Mouse (Mus musculus): ENCODE data around the gene Tsc2. TPM values are rescaled to one million over a fixed set of nuclear protein-coding genes. Genes with fewer than 3 reads are reported as not detected.

The Tsc2 gene
- polyA plus RNA-seq, 1 experiment: 51.1 TPM

DNA sequence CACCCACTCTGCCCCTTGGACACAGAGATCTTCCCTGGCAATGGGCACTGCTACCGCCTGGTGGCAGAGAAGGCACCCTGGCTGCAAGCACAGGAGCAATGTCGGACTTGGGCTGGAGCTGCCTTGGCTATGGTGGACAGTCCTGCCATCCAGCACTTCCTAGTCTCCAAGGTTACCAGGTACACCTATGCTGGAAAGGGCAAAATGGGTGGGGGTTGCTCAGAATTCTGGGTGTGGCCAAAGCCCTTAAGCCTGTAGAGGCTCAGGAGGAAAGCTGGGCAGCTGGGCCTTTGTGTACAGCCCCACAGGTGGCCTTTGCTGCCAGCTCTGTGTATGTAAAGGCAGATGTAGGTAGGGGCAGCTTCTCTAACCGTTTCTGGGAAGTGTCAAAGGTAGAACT, 66.6 kb downstream of the Tsc2 start:
- Histone ChIP-seq H3K4me1 (ENCODE audit: control insufficient read depth, insufficient read depth, low read length) (peaks cover 5% of the 10 kb centered on the region), H3K27me3 (ENCODE audit: control insufficient read depth, insufficient read depth, low read length, poor library complexity, severe bottlenecking) (no peaks in the 10 kb centered on the region), H3K36me3 (ENCODE audit: control insufficient read depth, insufficient read depth, low read length, poor library complexity, severe bottlenecking) (no peaks in the 10 kb centered on the region), H3K9ac (ENCODE audit: low read depth, poor library complexity, severe bottlenecking) (no peak overlapping the region), H3K27ac (ENCODE audit: insufficient read depth, low read length) (no peak overlapping the region), H3K4me3 (ENCODE audit: low read depth, low read length) (no peak overlapping the region), H3K9me3 (replicated peaks; ENCODE audit: control insufficient read depth, insufficient read depth, low read length, poor library complexity, severe bottlenecking) (no peaks in the 10 kb centered on the region)
- TF ChIP-seq CTCF (IDR thresholded peaks at IDR 0.05; ENCODE audit: low read depth, low read length): no peak
- no peak for TF ChIP-seq POLR2A (IDR thresholded peaks at IDR 0.05; ENCODE audit: insufficient read depth, low read length)
- 0 out of 2 replicates have a peak, but pooled peaks have one; percentile 61 for TF ChIP-seq EP300 (IDR thresholded peaks at IDR 0.05; ENCODE audit: insufficient read depth, low read depth, low read length)

GRCm38 (mm10) chr17:24565092-24565491, 67.3 kb downstream of the Tsc2 start:
- Histone ChIP-seq H3K9me3 (replicated peaks; ENCODE audit: control insufficient read depth, insufficient read depth, low read length, poor library complexity, severe bottlenecking) (no peaks in the 10 kb centered on the region), H3K27me3 (ENCODE audit: control insufficient read depth, insufficient read depth, low read length, poor library complexity, severe bottlenecking) (no peaks in the 10 kb centered on the region), H3K9ac (ENCODE audit: low read depth, poor library complexity, severe bottlenecking) (no peak overlapping the region), H3K4me3 (ENCODE audit: low read depth, low read length) (no peak overlapping the region), H3K4me1 (ENCODE audit: control insufficient read depth, insufficient read depth, low read length) (peaks cover 5% of the 10 kb centered on the region), H3K36me3 (ENCODE audit: control insufficient read depth, insufficient read depth, low read length, poor library complexity, severe bottlenecking) (no peaks in the 10 kb centered on the region), H3K27ac (ENCODE audit: insufficient read depth, low read length) (no peak overlapping the region)
- TF ChIP-seq EP300 (IDR thresholded peaks at IDR 0.05; ENCODE audit: insufficient read depth, low read depth, low read length): no peak
- TF ChIP-seq POLR2A (IDR thresholded peaks at IDR 0.05; ENCODE audit: insufficient read depth, low read length): no peak
- no peak for TF ChIP-seq CTCF (IDR thresholded peaks at IDR 0.05; ENCODE audit: low read depth, low read length)

DNA sequence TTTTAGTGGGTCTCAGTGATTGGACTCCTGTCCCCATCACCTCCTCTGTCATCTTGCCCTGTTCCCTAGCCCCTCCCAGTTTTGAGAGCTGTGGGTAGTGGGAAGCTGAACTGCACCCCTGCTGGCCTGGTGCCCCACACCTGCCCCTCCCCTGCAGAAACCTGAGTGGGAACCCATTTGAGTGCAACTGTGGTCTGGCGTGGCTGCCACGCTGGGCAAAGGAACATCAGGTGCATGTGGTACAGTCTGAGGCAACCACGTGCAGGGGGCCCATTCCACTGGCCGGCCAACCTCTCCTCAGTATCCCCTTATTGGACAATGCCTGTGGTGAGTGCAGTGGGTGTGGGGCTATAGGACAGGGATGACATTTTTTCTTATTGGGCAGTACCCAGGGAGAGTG, 68.0 kb downstream of the Tsc2 start:
- Histone ChIP-seq H3K27me3 (ENCODE audit: control insufficient read depth, insufficient read depth, low read length, poor library complexity, severe bottlenecking) (no peaks in the 10 kb centered on the region), H3K4me3 (ENCODE audit: low read depth, low read length) (no peak overlapping the region), H3K36me3 (ENCODE audit: control insufficient read depth, insufficient read depth, low read length, poor library complexity, severe bottlenecking) (no peaks in the 10 kb centered on the region), H3K27ac (ENCODE audit: insufficient read depth, low read length) (no peak overlapping the region), H3K9ac (ENCODE audit: low read depth, poor library complexity, severe bottlenecking) (no peak overlapping the region), H3K9me3 (replicated peaks; ENCODE audit: control insufficient read depth, insufficient read depth, low read length, poor library complexity, severe bottlenecking) (no peaks in the 10 kb centered on the region), H3K4me1 (ENCODE audit: control insufficient read depth, insufficient read depth, low read length) (peaks cover 5% of the 10 kb centered on the region)
- TF ChIP-seq CTCF (IDR thresholded peaks at IDR 0.05; ENCODE audit: low read depth, low read length) (no peak), POLR2A (IDR thresholded peaks at IDR 0.05; ENCODE audit: insufficient read depth, low read length) (no peak), EP300 (IDR thresholded peaks at IDR 0.05; ENCODE audit: insufficient read depth, low read depth, low read length) (no peak)

GRCm38 (mm10) chr17:24563638-24564037, 68.8 kb downstream of the Tsc2 start:
- H3K4me3 ChIP-seq (ENCODE audit: low read depth, low read length): no peak overlapping the region

GRCm38 (mm10) chr17:24561592-24561991, 70.8 kb downstream of the Tsc2 start:
- Histone ChIP-seq H3K27ac (ENCODE audit: insufficient read depth, low read length) (no peak overlapping the region), H3K36me3 (ENCODE audit: control insufficient read depth, insufficient read depth, low read length, poor library complexity, severe bottlenecking) (no peaks in the 10 kb centered on the region), H3K9me3 (replicated peaks; ENCODE audit: control insufficient read depth, insufficient read depth, low read length, poor library complexity, severe bottlenecking) (no peaks in the 10 kb centered on the region), H3K27me3 (ENCODE audit: control insufficient read depth, insufficient read depth, low read length, poor library complexity, severe bottlenecking) (no peaks in the 10 kb centered on the region), H3K4me3 (ENCODE audit: low read depth, low read length) (no peak overlapping the region), H3K9ac (ENCODE audit: low read depth, poor library complexity, severe bottlenecking) (no peak overlapping the region), H3K4me1 (ENCODE audit: control insufficient read depth, insufficient read depth, low read length) (peaks cover 6% of the 10 kb centered on the region)
- no peak for TF ChIP-seq EP300 (IDR thresholded peaks at IDR 0.05; ENCODE audit: insufficient read depth, low read depth, low read length)
- TF ChIP-seq POLR2A (IDR thresholded peaks at IDR 0.05; ENCODE audit: insufficient read depth, low read length): no peak
- no peak for TF ChIP-seq CTCF (IDR thresholded peaks at IDR 0.05; ENCODE audit: low read depth, low read length)

More at GRCm38 (mm10) chr17:24563638-24564037, 68.8 kb downstream of the Tsc2 start:
- Histone ChIP-seq H3K9me3 (replicated peaks; ENCODE audit: control insufficient read depth, insufficient read depth, low read length, poor library complexity, severe bottlenecking) (no peaks in the 10 kb centered on the region), H3K4me1 (ENCODE audit: control insufficient read depth, insufficient read depth, low read length) (peaks cover 5% of the 10 kb centered on the region), H3K27me3 (ENCODE audit: control insufficient read depth, insufficient read depth, low read length, poor library complexity, severe bottlenecking) (no peaks in the 10 kb centered on the region), H3K36me3 (ENCODE audit: control insufficient read depth, insufficient read depth, low read length, poor library complexity, severe bottlenecking) (no peaks in the 10 kb centered on the region), H3K9ac (ENCODE audit: low read depth, poor library complexity, severe bottlenecking) (no peak overlapping the region), H3K27ac (ENCODE audit: insufficient read depth, low read length) (no peak overlapping the region)
- TF ChIP-seq EP300 (IDR thresholded peaks at IDR 0.05; ENCODE audit: insufficient read depth, low read depth, low read length): no peak

- Histone ChIP-seq H3K36me3 (ENCODE audit: control insufficient read depth, insufficient read depth, low read length, poor library complexity, severe bottlenecking) (no peaks in the 10 kb centered on the region), H3K27me3 (ENCODE audit: control insufficient read depth, insufficient read depth, low read length, poor library complexity, severe bottlenecking) (no peaks in the 10 kb centered on the region), H3K4me3 (ENCODE audit: low read depth, low read length) (no peak overlapping the region), H3K27ac (ENCODE audit: insufficient read depth, low read length) (no peak overlapping the region), H3K9ac (ENCODE audit: low read depth, poor library complexity, severe bottlenecking) (no peak overlapping the region), H3K9me3 (replicated peaks; ENCODE audit: control insufficient read depth, insufficient read depth, low read length, poor library complexity, severe bottlenecking) (no peaks in the 10 kb centered on the region), H3K4me1 (ENCODE audit: control insufficient read depth, insufficient read depth, low read length) (peaks cover 1% of the 10 kb centered on the region)
- TF ChIP-seq EP300 (IDR thresholded peaks at IDR 0.05; ENCODE audit: insufficient read depth, low read depth, low read length) (no peak), CTCF (IDR thresholded peaks at IDR 0.05; ENCODE audit: low read depth, low read length) (no peak), POLR2A (IDR thresholded peaks at IDR 0.05; ENCODE audit: insufficient read depth, low read length) (no peak)
Measured at GRCm38 (mm10) chr17:24560301-24561028, 72.0 kb downstream of the Tsc2 start.

Measured in ES-Bruce4 (cell line).